Mouse (Mus musculus): ENCODE measurements around the gene Ccdc3.

DNA sequence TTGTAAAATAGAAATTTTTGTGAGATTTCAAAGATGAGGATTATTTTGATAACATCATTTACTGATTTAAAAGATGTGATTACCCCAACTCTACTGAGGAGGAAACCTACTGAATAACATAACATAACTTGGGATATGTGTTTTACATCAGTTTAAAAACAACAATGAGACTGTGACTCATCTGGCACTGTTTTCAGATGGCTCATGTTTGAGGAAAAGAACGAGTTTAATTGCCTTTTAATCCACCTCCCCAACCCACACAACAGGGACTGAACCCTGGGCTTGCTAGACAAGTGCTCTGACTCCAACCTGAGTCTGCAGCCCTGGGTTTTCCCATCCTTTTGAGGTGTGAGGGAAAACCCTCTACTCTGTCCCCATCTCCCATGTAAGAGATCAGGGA is 42.3 kb upstream of the Ccdc3 start:
- TF ChIP-seq CTCF (IDR thresholded peaks at IDR 0.05; ENCODE audit: control insufficient read depth, insufficient read depth, low read length), result no peak
- no peak for TF ChIP-seq POLR2A (IDR thresholded peaks at IDR 0.05; ENCODE audit: borderline replicate concordance, control insufficient read depth, low read depth, low read length)

Measured in bone marrow, adult 2 months (tissue).